Mouse (Mus musculus) MEL (cell line): ENCODE data around the gene Thoc6.

Source experiments
- CTCF ChIP-seq, 3 experiments: IDR thresholded peaks in 2 of 3; conservative IDR thresholded peaks in 1 of 3; 2 replicates each; pipeline ENCODE4 v1.5.1; 2011 to 2012; ENCODE audit warnings: low read length in 3 of 3, low read depth in 2 of 3, mild to moderate bottlenecking in 2 of 3, improper control_type of control experiment in 1 of 3, inconsistent platforms in 1 of 3, mixed read lengths in 1 of 3, moderate library complexity in 1 of 3; ENCODE audit not compliant: control insufficient read depth in 1 of 3, insufficient read depth in 1 of 3, poor library complexity in 1 of 3, severe bottlenecking in 1 of 3
- ELF1 ChIP-seq: IDR thresholded peaks from 2 replicates; pipeline ENCODE4 v1.6.1; 2014; ENCODE audit warnings: low read depth, mild to moderate bottlenecking, inconsistent platforms, low read length, improper control_type of control experiment, moderate library complexity
- MAZ ChIP-seq: IDR thresholded peaks from 2 replicates; pipeline ENCODE4 v1.6.1; 2012; ENCODE audit warnings: low read depth, mild to moderate bottlenecking, inconsistent platforms, low read length, improper control_type of control experiment
- MEF2A ChIP-seq: IDR thresholded peaks from 2 replicates; pipeline ENCODE4 v1.6.1; 2014; ENCODE audit warnings: low read depth, mild to moderate bottlenecking, inconsistent platforms, low read length, improper control_type of control experiment; ENCODE audit not compliant: poor library complexity, insufficient replicate concordance, severe bottlenecking; ENCODE audit errors: extremely low read depth
- MXI1 ChIP-seq: IDR thresholded peaks from 2 replicates; pipeline ENCODE4 v1.6.1; 2011; ENCODE audit warnings: mild to moderate bottlenecking, low read depth, low read length, improper control_type of control experiment
- POLR2A ChIP-seq, 2 experiments: IDR thresholded peaks; 2 replicates each; pipeline ENCODE4 v1.6.1; 2011 to 2012; ENCODE audit warnings: low read length in 2 of 2, mild to moderate bottlenecking in 2 of 2, control low read depth in 1 of 2, improper control_type of control experiment in 1 of 2, low read depth in 1 of 2, moderate library complexity in 1 of 2; ENCODE audit not compliant: control insufficient read depth in 1 of 2, insufficient read depth in 1 of 2, poor library complexity in 1 of 2
- TBP ChIP-seq: IDR thresholded peaks from 2 replicates; pipeline ENCODE4 v1.8.0; 2011; ENCODE audit warnings: low read depth, low read length, improper control_type of control experiment
- ZC3H11A ChIP-seq: IDR thresholded peaks from 2 replicates; pipeline ENCODE4 v1.6.1; 2012; ENCODE audit warnings: low read depth, mild to moderate bottlenecking, inconsistent platforms, low read length, improper control_type of control experiment

- TF ChIP-seq MAZ (no peak), POLR2A (IDR thresholded peaks at IDR 0.05; ENCODE audit: control insufficient read depth in 1 of 2, insufficient read depth in 1 of 2, low read depth in 1 of 2, low read length in 2 of 2, poor library complexity in 1 of 2) (no peak), MXI1 (no peak), MEF2A (no peak), ELF1 (no peak), CTCF (IDR thresholded peaks at IDR 0.05 in 2 of 3, conservative IDR thresholded peaks at IDR 0.05 in 1 of 3; ENCODE audit: control insufficient read depth in 1 of 3, insufficient read depth in 1 of 3, low read depth in 2 of 3, low read length in 3 of 3, poor library complexity in 1 of 3, severe bottlenecking in 1 of 3) (peak; percentile 68 to 82 (median 71)), TBP (no peak), ZC3H11A (peak; percentile 16; the same call in 1 of the 2 replicates)
These were observed 12.2 kb downstream of the Thoc6 start for GRCm38 (mm10) chr17:23661526-23661925.
